Mouse (Mus musculus) thymus, adult 2 months (tissue): ENCODE results near the gene Zfp597.

Source experiments
- CTCF ChIP-seq: fragments of 200-500 bp; IDR thresholded peaks from 2 replicates; pipeline ENCODE4 v1.5.1; 2012; ENCODE audit warnings: mild to moderate bottlenecking, control low read depth, low read length, moderate library complexity, borderline replicate concordance; ENCODE audit not compliant: control insufficient read depth, poor library complexity, insufficient read depth; ENCODE audit errors: extremely low read depth
- POLR2A ChIP-seq: fragments of 200-500 bp; IDR thresholded peaks from 2 replicates; pipeline ENCODE4 v1.6.1; 2012; ENCODE audit warnings: mild to moderate bottlenecking, low read length, control low read depth, moderate library complexity; ENCODE audit not compliant: control insufficient read depth, poor library complexity, insufficient read depth; ENCODE audit errors: extremely low read depth

GRCm38 (mm10) chr16:3923515-3923914, 39.2 kb upstream of the Zfp597 start:
- TF ChIP-seq CTCF (no peak), POLR2A (no peak)
